13 mouse cellular contexts compared by ENCODE assay signal in genomic region chr5:121892281-121892680, GRCm38 (mm10). TPM values are rescaled to one million over a fixed set of nuclear protein-coding genes. Genes with fewer than 3 reads are reported as not detected.
DNase-seq lines count a peak whose midpoint lies in the region; ATAC-seq lines count a peak whose summit lies in the region.
"Had no signal": no experiment of that assay in that cellular context is flagged by ENCODE, and none has a peak within 500 bp of the region (broad histone marks: within the 10 kb centered on the region; RNA-seq: fewer than 3 reads in every experiment).

No protein-coding gene starts in this region.

- intact Hi-C loops in left cerebral cortex, postnatal 10 days (cut with DNase I), result loop anchor here (5.0 kb wide), 2 partner anchors 165 to 190 kb away; no protein-coding TSS in a partner anchor

- DNase-seq in midbrain, embryonic 10.5 days (ENCODE audit: low spot score), result no peak
- peak; percentile 63 to 77 for DNase-seq in layer of hippocampus, adult 8-10 months (ENCODE audit: low spot score in 2 of 2)
- peak; percentile 62 to 75 for DNase-seq in left cerebral cortex, postnatal 10 days (ENCODE audit: extremely low spot score in 1 of 2, low spot score in 2 of 2)
- peak; percentile 56 for DNase-seq in right cerebral cortex, postnatal 4 days
- no peak for DNase-seq in kidney, postnatal 4 days
- no peak for DNase-seq in adrenal gland, postnatal 4 days (ENCODE audit: low spot score in 2 of 2)
- DNase-seq: gastrocnemius, postnatal 14 days; lung, adult 2 months had no signal

- 89% methylated on average over 14 of the region's 14 CpGs for WGBS in midbrain, embryonic 10.5 days
- WGBS in midbrain, embryonic 16.5 days, result 88% methylated on average over 14 of the region's 14 CpGs

- H3K4me3 ChIP-seq in midbrain, embryonic 10.5 days, result no peak overlapping the region
- H3K4me3 ChIP-seq in midbrain, embryonic 16.5 days (ENCODE audit: low read depth, low read length), result no peak overlapping the region
- H3K4me3 ChIP-seq: kidney, embryonic 15.5 days; limb, embryonic 15.5 days; myocyte had no signal

- ATAC-seq in midbrain, embryonic 16.5 days, result no peak
- no peak for ATAC-seq in CD4-positive, CD25-positive, alpha-beta regulatory T cell, adult 4 months

- peaks cover under 1% of the 10 kb centered on the region; the same call in 1 of the 2 replicates for H3K36me3 ChIP-seq in midbrain, embryonic 10.5 days
- H3K36me3 ChIP-seq in midbrain, embryonic 16.5 days (ENCODE audit: control insufficient read depth, insufficient read depth, low read length), result no peaks in the 10 kb centered on the region
- H3K36me3 ChIP-seq: kidney, embryonic 15.5 days; limb, embryonic 15.5 days had no signal

- H3K27ac ChIP-seq in midbrain, embryonic 10.5 days (replicated peaks), result 0 out of 2 replicates have a peak overlapping the region, but pooled peaks have one; percentile 6
- no peak overlapping the region for H3K27ac ChIP-seq in midbrain, embryonic 16.5 days (ENCODE audit: low read length)
- H3K27ac ChIP-seq: kidney, embryonic 15.5 days; limb, embryonic 15.5 days had no signal

- H3K4me1 ChIP-seq in midbrain, embryonic 10.5 days, result peaks cover 25% of the 10 kb centered on the region
- peaks cover 11% of the 10 kb centered on the region for H3K4me1 ChIP-seq in midbrain, embryonic 16.5 days (ENCODE audit: control insufficient read depth, insufficient read depth, low read length)

- H3K9me3 ChIP-seq in midbrain, embryonic 10.5 days (replicated peaks), result peaks cover 6% of the 10 kb centered on the region
- 0 out of 2 replicates have a peak, but pooled peaks cover 3% of the 10 kb centered on the region for H3K9me3 ChIP-seq in midbrain, embryonic 16.5 days (replicated peaks; ENCODE audit: control insufficient read depth, low read length, poor library complexity, severe bottlenecking)
- H3K9me3 ChIP-seq: kidney, embryonic 15.5 days; limb, embryonic 15.5 days had no signal

- H3K9ac ChIP-seq in midbrain, embryonic 16.5 days (ENCODE audit: low read depth, low read length), result no peak overlapping the region
- H3K9ac ChIP-seq: kidney, embryonic 15.5 days; limb, embryonic 15.5 days had no signal

- H3K27me3 ChIP-seq in midbrain, embryonic 10.5 days (ENCODE audit: low read depth, poor library complexity, severe bottlenecking), result peaks cover 21% of the 10 kb centered on the region; the same call in 1 of the 2 replicates
- no peaks in the 10 kb centered on the region for H3K27me3 ChIP-seq in midbrain, embryonic 16.5 days (ENCODE audit: control insufficient read depth, insufficient read depth, low read depth, low read length)

- H3K4me2 ChIP-seq in midbrain, embryonic 16.5 days (ENCODE audit: low read length), result no peak overlapping the region
- H3K4me2 ChIP-seq: kidney, embryonic 15.5 days; limb, embryonic 15.5 days had no signal

RNA-seq across cellular contexts. Expression of gene Pheta1, which starts 43.5 kb away (rescaled TPM):
- 46.7 and 52.9 TPM in 2 replicates for polyA plus RNA-seq in midbrain, embryonic 10.5 days (2016; fragmentation: Nextera tagmentation; extraction: Ambion mirVana)
- polyA plus RNA-seq in midbrain, embryonic 16.5 days (2015; fragmentation: Nextera tagmentation; extraction: Ambion mirVana), result 43.4 and 51.3 TPM in 2 replicates
- 1 to 10 TPM; 8.7 to 9.8 (median 9.0) TPM for total RNA-seq in layer of hippocampus, adult 8-10 months (2022)
- total RNA-seq in left cerebral cortex, postnatal 10 days (2021), result 10 to 100 TPM; 11.4 to 12.4 TPM
- under 1 TPM; 0.47 to 0.86 TPM for polyA plus RNA-seq in CD4-positive, CD25-positive, alpha-beta regulatory T cell, adult 4 months (2017; shearing (Covaris generic))
- 10 to 100 TPM; 12.8 to 13.6 TPM for total RNA-seq in adrenal gland, postnatal 4 days (2021)

RNA-seq across cellular contexts. Expression of gene Sh2b3, which starts 54.8 kb away (rescaled TPM):
- 6.9 and 8.1 TPM in 2 replicates for polyA plus RNA-seq in midbrain, embryonic 10.5 days (2016; fragmentation: Nextera tagmentation; extraction: Ambion mirVana)
- polyA plus RNA-seq in midbrain, embryonic 16.5 days (2015; fragmentation: Nextera tagmentation; extraction: Ambion mirVana), result 6.1 and 6.7 TPM in 2 replicates
- total RNA-seq in layer of hippocampus, adult 8-10 months (2022), result 10 to 100 TPM; 19.6 to 21.6 (median 20.4) TPM
- total RNA-seq in left cerebral cortex, postnatal 10 days (2021), result 10 to 100 TPM; 17.1 to 17.3 TPM
- polyA plus RNA-seq in CD4-positive, CD25-positive, alpha-beta regulatory T cell, adult 4 months (2017; shearing (Covaris generic)), result 10 to 100 TPM; 10.2 to 12.1 TPM
- 10 to 100 TPM; 49.7 to 54.1 TPM for total RNA-seq in adrenal gland, postnatal 4 days (2021)

Comparison
In these comparisons a context has a peak if more than half of its experiments do, and no peak if none do; other contexts are left out.
1. DNase-seq: peak in layer of hippocampus, adult 8-10 months (2 of 2), left cerebral cortex, postnatal 10 days (2 of 2) and right cerebral cortex, postnatal 4 days (single experiment); none in midbrain, embryonic 10.5 days (single experiment), kidney, postnatal 4 days (0 of 2) and adrenal gland, postnatal 4 days (0 of 2).